Mouse (Mus musculus) olfactory bulb, adult 2 months (tissue): ENCODE measurements around the gene Lypd4.

Experiments used
- CTCF ChIP-seq: fragments of 200-500 bp; IDR thresholded peaks from 2 replicates; pipeline ENCODE4 v1.5.1; 2012; ENCODE audit warnings: low read depth, mild to moderate bottlenecking, low read length, moderate library complexity; ENCODE audit not compliant: insufficient read depth
- POLR2A ChIP-seq: fragments of 200-500 bp; IDR thresholded peaks from 2 replicates; pipeline ENCODE4 v1.6.1; 2012; ENCODE audit warnings: mild to moderate bottlenecking, low read depth, low read length, moderate library complexity; ENCODE audit not compliant: insufficient read depth

DNA sequence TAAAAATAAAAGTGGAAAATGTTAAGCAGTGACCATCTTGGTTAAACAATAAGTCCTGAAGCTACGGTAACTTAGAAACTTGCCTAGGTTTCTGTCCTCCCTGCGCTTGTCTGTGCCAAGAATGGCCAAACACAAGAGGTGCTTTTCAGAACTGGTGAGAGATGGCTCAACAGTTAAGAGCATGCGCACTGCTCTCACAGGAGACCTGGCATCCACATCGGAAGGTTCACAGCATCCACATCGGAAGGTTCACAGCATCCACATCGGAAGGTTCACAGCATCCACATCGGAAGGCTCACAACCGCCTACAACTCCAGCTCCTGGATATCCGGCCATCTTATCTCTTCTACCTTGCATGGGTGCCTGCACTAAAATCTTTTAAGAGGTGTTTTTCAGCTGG, 24.6 kb downstream of the Lypd4 start:
- no peak for TF ChIP-seq CTCF
- no peak for TF ChIP-seq POLR2A
